Mouse (Mus musculus) adrenal gland, postnatal 14 days (tissue): Measurements from ENCODE around the gene Hist1h1d. TPM values are rescaled to one million over a fixed set of nuclear protein-coding genes. Genes with fewer than 3 reads are reported as not detected.

Source experiments
- DNase-seq: peaks from one replicate; pipeline ENCODE4 v3.0.0; 2021; ENCODE audit warnings: mixed read lengths
- long read RNA-seq, 2 experiments: library from polyadenylated mRNA; stranded (forward); transcript quantifications; one replicate each; pipeline ENCODE4 v2.0.0; 2021
- total RNA-seq: library from RNA; stranded (reverse); gene quantifications from 2 replicates; pipeline ENCODE4 v1.2.3, GENCODE M21; 2021

Gene Hist1h1d
- total RNA-seq, result 19.2 and 24.2 TPM in 2 replicates
- long read RNA-seq, experiment 1, result 0 reads
- long read RNA-seq, experiment 2, result 0 reads

GRCm38 (mm10) chr13:23552962-23553361 is at the start of gene Hist1h1d:
Hist1h1d (plus strand) TSS chr13:23553262.
- no peak for DNase-seq

DNA sequence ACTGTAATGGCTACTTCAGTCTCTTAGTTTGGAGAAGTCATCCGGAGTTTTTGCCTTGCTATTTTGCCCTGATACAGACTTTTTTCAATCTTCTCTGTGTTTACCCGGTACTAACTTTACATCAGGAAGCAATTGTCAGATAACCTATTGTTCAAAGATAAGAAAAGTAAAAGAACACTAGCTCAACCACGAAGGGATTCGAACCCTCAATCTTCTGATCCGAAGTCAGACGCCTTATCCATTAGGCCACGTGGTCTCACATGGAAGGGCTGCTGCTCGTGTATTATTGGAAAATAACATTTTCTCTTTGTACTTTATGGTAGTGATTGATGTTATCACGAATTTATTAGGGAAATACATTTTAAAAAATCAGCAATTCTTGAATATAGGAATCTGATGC is 49.3 kb upstream of the Hist1h1d start:
- DNase-seq, result peak; percentile 71

GRCm38 (mm10) chr13:23505662-23506345 is 47.3 kb upstream of the Hist1h1d start:
- peak; percentile 22 for DNase-seq

- DNase-seq, result peak; percentile 66
These were observed 46.7 kb upstream of the Hist1h1d start for GRCm38 (mm10) chr13:23506351-23506750.

DNA sequence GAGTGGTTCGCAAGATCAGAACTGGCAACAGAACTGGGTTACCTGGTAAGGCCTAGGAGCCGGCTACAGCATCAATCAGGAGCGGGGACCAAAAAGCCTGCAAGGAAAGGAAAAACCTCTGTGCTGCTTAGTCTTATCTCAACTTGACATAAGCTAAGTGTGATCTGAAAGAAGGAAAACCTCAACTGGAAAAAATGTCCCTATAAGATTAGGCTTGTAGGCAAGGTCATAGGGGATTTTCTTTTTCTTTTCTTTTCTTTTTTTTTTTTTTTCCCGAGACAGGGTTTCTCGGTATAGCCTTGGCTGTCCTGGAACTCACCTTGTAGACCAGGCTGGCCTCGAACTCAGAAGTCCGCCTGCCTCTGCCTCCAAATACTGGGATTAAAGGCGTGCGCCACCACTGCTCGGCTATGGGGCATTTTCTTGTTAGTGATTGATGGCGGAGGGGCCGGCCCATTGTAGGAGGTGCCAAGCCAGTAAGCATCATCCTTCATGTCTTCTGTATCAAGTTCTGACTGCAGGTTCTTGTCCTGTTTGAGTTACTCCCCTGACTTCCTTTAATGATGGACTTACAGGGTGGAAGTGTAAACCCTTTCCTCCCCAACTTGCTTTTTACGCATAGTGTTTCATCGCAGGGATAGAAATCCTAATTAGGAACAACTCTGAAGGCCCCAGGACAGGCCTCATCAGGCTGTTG is 46.1 kb upstream of the Hist1h1d start:
- peak; percentile 41 for DNase-seq

GRCm38 (mm10) chr13:23510127-23510526 is 42.9 kb upstream of the Hist1h1d start:
- no peak for DNase-seq

DNA sequence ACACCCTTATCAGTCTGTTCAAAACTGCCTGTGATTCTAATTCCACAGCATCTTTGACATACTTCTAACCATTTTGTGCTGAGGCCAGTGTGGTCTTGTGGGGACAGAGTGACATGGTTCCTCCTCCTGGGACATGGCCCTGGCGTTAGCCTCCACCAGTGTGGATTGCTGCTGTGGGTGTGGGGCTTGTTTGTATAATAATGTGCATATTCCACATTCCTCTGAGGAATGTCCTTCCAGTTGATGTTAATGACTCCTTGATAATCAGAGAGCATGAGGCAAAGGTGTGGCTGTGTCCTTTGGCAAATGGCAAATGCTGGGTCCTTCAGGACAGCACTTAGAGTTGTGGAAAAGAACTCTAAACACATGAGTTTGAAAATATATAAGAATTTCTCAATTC is 39.5 kb upstream of the Hist1h1d start:
- no peak for DNase-seq

- no peak for DNase-seq
These were observed 37.8 kb upstream of the Hist1h1d start for GRCm38 (mm10) chr13:23515281-23515680.

- no peak for DNase-seq
These were observed 37.0 kb upstream of the Hist1h1d start for GRCm38 (mm10) chr13:23515826-23516620.

DNA sequence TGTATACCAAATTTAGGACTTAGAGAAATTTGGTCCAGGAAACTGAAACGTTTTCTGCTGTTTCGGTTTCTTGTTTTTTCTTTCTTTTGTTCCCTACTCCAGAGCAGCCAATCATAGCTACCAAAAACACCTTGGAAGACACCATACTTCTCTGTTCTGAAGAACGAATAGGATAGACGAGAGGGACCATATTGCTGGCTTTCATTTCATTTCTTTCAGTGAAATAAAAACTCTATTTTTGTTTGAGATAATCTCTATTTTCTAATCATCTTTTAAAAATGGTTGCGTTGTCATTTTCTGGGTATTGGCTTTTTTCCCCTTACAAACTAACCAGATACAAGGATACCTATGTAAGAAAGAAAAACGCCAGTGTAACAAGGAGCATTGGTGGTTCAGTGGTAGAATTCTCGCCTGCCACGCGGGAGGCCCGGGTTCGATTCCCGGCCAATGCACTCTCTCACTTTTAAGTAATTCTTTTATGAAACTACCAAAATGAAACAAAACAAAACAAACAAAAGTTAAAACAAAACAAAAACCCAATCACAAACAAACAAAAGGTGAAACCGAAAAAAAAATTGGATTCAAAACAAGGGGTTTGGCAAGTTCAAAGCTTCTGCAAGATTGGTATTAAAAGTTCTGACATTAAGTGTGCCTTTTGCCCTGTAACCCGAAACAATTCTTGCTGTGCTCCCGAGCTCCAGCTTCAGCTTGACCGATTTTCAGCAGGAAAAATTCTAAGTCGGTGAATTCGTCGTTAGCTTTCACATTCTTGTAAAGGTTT is 36.0 kb upstream of the Hist1h1d start:
- DNase-seq, result peak; percentile 80

DNA sequence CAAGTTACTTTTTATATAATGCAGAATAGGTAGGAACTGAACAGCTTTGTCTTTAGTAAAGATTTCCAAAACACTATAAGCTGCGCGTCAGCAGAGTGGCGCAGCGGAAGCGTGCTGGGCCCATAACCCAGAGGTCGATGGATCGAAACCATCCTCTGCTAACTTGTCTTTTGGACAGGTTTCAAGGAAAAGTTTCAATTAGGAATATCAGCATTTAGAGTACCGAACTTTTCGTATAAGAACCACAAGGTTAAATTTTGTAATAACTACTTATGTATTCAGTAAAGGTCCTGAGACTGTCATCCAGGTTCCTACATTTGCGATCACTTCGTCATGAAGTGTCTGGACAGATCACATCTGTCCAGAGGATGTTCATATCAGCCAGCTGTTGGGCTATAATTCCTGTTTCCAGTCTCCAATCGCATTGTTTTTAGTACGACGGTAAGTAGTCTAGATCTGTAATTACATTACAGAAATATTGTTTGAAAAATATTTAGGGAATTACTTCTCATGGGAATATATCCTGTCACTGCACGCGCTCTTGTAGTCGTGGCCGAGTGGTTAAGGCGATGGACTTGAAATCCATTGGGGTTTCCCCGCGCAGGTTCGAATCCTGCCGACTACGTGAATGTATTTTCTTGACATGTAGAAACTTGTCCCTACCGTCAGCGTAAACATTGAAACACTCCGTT is 35.3 kb upstream of the Hist1h1d start:
- DNase-seq, result peak; percentile 90

DNA sequence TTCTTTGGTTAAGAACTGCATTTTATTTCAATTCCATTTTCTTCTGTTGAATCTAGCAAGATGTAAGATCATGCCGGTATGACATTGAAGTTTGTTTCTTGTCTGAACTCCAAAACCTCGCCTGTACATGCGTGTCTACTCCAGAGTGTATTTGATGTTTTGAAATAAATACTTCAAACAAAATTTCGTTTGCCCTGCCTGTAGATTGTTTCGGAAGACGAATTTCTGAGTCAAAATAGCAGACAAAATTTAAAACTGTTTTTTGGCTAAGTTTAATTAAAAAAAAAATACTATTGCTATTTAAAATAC is 34.8 kb upstream of the Hist1h1d start:
- DNase-seq, result no peak

- peak; percentile 84 for DNase-seq
These were observed 34.2 kb upstream of the Hist1h1d start for GRCm38 (mm10) chr13:23518885-23519284.

- DNase-seq, result peak; percentile 85
These were observed 33.6 kb upstream of the Hist1h1d start for GRCm38 (mm10) chr13:23519416-23519815.

- DNase-seq, result peak; percentile 89
These were observed 31.4 kb upstream of the Hist1h1d start for GRCm38 (mm10) chr13:23521703-23522102.

- no peak for DNase-seq
These were observed 29.1 kb upstream of the Hist1h1d start for GRCm38 (mm10) chr13:23523976-23524375.

GRCm38 (mm10) chr13:23524654-23525053 is 28.4 kb upstream of the Hist1h1d start:
- peak; percentile 87 for DNase-seq

- DNase-seq, result no peak
These were observed 27.2 kb upstream of the Hist1h1d start for GRCm38 (mm10) chr13:23525901-23526300.

DNA sequence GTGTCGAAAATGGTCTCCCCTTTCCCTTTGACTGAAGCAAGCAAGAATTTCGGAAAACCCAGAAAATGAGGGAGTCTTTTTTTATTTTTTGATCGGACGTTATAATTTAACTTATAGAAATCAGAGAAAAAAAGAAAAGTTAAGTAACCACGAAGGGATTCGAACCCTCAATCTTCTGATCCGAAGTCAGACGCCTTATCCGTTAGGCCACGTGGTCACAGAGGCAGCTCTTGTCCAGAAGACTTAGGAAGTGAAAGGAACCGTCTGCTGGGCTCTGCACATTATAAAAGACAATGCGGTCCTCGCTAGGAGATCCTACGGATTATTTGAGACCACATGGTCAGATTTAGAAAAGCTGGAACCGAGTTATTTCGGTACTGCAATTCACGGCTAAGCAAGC is 26.8 kb upstream of the Hist1h1d start:
- DNase-seq, result peak; percentile 93

DNA sequence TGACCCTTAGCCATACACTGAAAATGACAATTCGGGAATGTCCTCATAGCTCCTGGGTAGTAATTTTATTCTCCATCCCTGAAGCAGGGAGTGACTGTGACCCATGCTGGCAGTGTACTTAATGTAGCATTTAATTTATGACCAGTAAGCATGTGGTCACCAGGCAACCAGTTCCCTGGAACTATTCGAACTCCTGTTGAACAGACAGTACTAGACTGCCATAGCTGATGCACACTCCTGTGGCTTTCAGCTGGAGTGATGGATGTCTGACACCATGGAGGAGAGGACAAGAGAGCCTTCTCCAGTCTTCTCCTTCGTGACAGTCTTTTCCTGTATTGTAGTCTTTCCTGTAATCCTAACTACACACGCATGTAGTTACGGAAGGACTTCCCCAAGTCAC is 24.1 kb upstream of the Hist1h1d start:
- no peak for DNase-seq

DNA sequence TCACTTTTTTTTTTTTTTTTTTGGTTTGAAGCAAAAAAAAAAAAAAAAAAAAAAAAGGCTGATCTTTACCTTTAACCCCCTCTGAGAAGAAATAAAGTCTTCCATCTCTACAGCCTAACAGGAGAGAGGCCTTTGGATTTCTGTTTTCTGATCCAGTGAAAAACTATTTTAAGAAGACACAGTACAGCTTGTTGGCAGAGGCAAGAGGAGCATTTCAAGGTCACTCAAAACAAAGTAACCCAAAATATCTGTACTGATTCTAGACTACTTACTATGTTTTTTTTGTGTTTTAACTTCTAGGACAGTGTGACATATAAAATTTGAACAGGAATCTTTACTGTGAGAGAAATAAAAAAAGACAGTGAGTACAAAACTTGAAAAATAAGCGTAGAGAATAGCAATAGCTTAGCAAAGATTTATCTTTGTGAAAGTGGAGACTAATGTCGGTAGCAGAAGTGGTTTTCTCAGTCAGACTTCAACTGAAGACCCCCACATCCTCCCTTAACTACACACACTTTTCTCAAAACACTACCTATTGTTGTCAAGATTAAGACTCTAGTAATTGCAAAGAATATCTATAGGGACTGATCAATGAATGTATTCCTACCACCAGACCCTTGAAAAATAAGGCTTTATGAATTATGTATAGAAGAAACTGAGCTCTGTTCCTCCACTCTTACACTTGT is 23.4 kb upstream of the Hist1h1d start:
- no peak for DNase-seq
